Mouse (Mus musculus): ENCODE data around the gene Prep. TPM values are rescaled to one million over a fixed set of nuclear protein-coding genes. Genes with fewer than 3 reads are reported as not detected.
"Not testable (repeated sequence)": the region's sequence is repeated elsewhere in the genome, so short reads cannot be mapped to it uniquely, and the experiment has no call there.

Gene Prep
- polyA plus RNA-seq, 1 experiment from 2014 or later, result 7.5 TPM

GRCm38 (mm10) chr10:45151137-45151536 is 84.1 kb downstream of the Prep start:
- no peaks in the 10 kb centered on the region for H3K79me2 ChIP-seq (ENCODE audit: inconsistent target)
- 82% methylated on average over 5 of the region's 5 CpGs for WGBS (ENCODE audit: missing documents)
- no peak overlapping the region for H3K4me3 ChIP-seq (ENCODE audit: inconsistent target)
- peaks cover 16% of the 10 kb centered on the region; the same call in 1 of the 2 replicates for H3K36me3 ChIP-seq (ENCODE audit: inconsistent target)
- H3K27ac ChIP-seq, result no peak overlapping the region

- WGBS (ENCODE audit: missing documents), result 94% methylated on average over 12 of the region's 12 CpGs
- Histone ChIP-seq H3K79me2 (ENCODE audit: inconsistent target) (no peaks in the 10 kb centered on the region), H3K27ac (no peak overlapping the region), H3K36me3 (ENCODE audit: inconsistent target) (peaks cover 20% of the 10 kb centered on the region; the same call in 1 of the 2 replicates), H3K4me3 (ENCODE audit: inconsistent target) (no peak overlapping the region)
Measured at GRCm38 (mm10) chr10:45151771-45152692, 85.0 kb downstream of the Prep start.

- Histone ChIP-seq H3K4me3 (ENCODE audit: inconsistent target) (no peak overlapping the region), H3K27ac (no peak overlapping the region), H3K79me2 (ENCODE audit: inconsistent target) (no peaks in the 10 kb centered on the region), H3K36me3 (ENCODE audit: inconsistent target) (peaks cover 31% of the 10 kb centered on the region)
- 91% methylated on average over 14 of the region's 14 CpGs for WGBS (ENCODE audit: missing documents)
Measured at GRCm38 (mm10) chr10:45154557-45155060, 87.6 kb downstream of the Prep start.

- WGBS (ENCODE audit: missing documents), result 89% methylated on average over 8 of the region's 8 CpGs
- H3K36me3 ChIP-seq (ENCODE audit: inconsistent target), result no peaks in the 10 kb centered on the region
- no peak overlapping the region for H3K4me3 ChIP-seq (ENCODE audit: inconsistent target)
- H3K79me2 ChIP-seq (ENCODE audit: inconsistent target), result no peaks in the 10 kb centered on the region
- no peak overlapping the region for H3K27ac ChIP-seq
Measured at GRCm38 (mm10) chr10:45165851-45166250, 98.8 kb downstream of the Prep start.

GRCm38 (mm10) chr10:45173927-45174326 is 106.9 kb downstream of the Prep start:
- 90% methylated on average over 8 of the region's 8 CpGs for WGBS (ENCODE audit: missing documents)
- Histone ChIP-seq H3K4me3 (ENCODE audit: inconsistent target) (no peak overlapping the region), H3K79me2 (ENCODE audit: inconsistent target) (no peaks in the 10 kb centered on the region), H3K36me3 (ENCODE audit: inconsistent target) (no peaks in the 10 kb centered on the region), H3K27ac (no peak overlapping the region)

- 92% methylated on average over 3 of the region's 3 CpGs for WGBS (ENCODE audit: missing documents)
- no peak overlapping the region for H3K27ac ChIP-seq
Measured at GRCm38 (mm10) chr10:45174345-45174744, 107.3 kb downstream of the Prep start.

GRCm38 (mm10) chr10:45177798-45178197 is 110.8 kb downstream of the Prep start, which contains the start of gene Popdc3:
Gene Popdc3, plus strand, starts transcription at chr10:45178098.
- H3K79me2 ChIP-seq (ENCODE audit: inconsistent target); H3K27ac ChIP-seq; H3K36me3 ChIP-seq (ENCODE audit: inconsistent target); H3K4me3 ChIP-seq (ENCODE audit: inconsistent target): not testable (repeated sequence)
- WGBS (ENCODE audit: missing documents), result no CpG with 5 or more reads among the region's 5 CpGs

More at GRCm38 (mm10) chr10:45174345-45174744, 107.3 kb downstream of the Prep start:
- no peaks in the 10 kb centered on the region for H3K36me3 ChIP-seq (ENCODE audit: inconsistent target)
- H3K4me3 ChIP-seq (ENCODE audit: inconsistent target), result no peak overlapping the region
- H3K79me2 ChIP-seq (ENCODE audit: inconsistent target), result no peaks in the 10 kb centered on the region

- Histone ChIP-seq H3K36me3 (ENCODE audit: inconsistent target) (no peaks in the 10 kb centered on the region), H3K4me3 (ENCODE audit: inconsistent target) (no peak overlapping the region), H3K27ac (no peak overlapping the region), H3K79me2 (ENCODE audit: inconsistent target) (no peaks in the 10 kb centered on the region)
- 92% methylated on average over 4 of the region's 4 CpGs for WGBS (ENCODE audit: missing documents)
Measured at GRCm38 (mm10) chr10:45180677-45181326, 113.8 kb downstream of the Prep start.

GRCm38 (mm10) chr10:45181344-45181743 is 114.3 kb downstream of the Prep start:
- no peak overlapping the region for H3K4me3 ChIP-seq (ENCODE audit: inconsistent target)
- H3K36me3 ChIP-seq (ENCODE audit: inconsistent target), result no peaks in the 10 kb centered on the region
- H3K27ac ChIP-seq, result no peak overlapping the region
- no peaks in the 10 kb centered on the region for H3K79me2 ChIP-seq (ENCODE audit: inconsistent target)
- WGBS (ENCODE audit: missing documents), result 92% methylated on average over 3 of the region's 3 CpGs

- Histone ChIP-seq H3K4me3 (ENCODE audit: inconsistent target) (no peak overlapping the region), H3K27ac (no peak overlapping the region), H3K79me2 (ENCODE audit: inconsistent target) (no peaks in the 10 kb centered on the region), H3K36me3 (ENCODE audit: inconsistent target) (no peaks in the 10 kb centered on the region)
- WGBS (ENCODE audit: missing documents), result 94% methylated on average over 2 of the region's 2 CpGs
Measured at GRCm38 (mm10) chr10:45185457-45185856, 118.5 kb downstream of the Prep start.

- Histone ChIP-seq H3K27ac (no peak overlapping the region), H3K79me2 (ENCODE audit: inconsistent target) (no peaks in the 10 kb centered on the region)
- WGBS (ENCODE audit: missing documents), result 91% methylated on average over 14 of the region's 14 CpGs
Measured at GRCm38 (mm10) chr10:45193330-45194310, 126.6 kb downstream of the Prep start.

GRCm38 (mm10) chr10:45194531-45194930 is 127.5 kb downstream of the Prep start:
- H3K79me2 ChIP-seq (ENCODE audit: inconsistent target), result no peaks in the 10 kb centered on the region
- no peaks in the 10 kb centered on the region for H3K36me3 ChIP-seq (ENCODE audit: inconsistent target)
- no peak overlapping the region for H3K4me3 ChIP-seq (ENCODE audit: inconsistent target)
- no peak overlapping the region for H3K27ac ChIP-seq
- whole genome bisulfite sequencing (ENCODE audit: missing documents), result 86% methylated on average over 5 of the region's 5 CpGs

More at GRCm38 (mm10) chr10:45193330-45194310, 126.6 kb downstream of the Prep start:
- Histone ChIP-seq H3K36me3 (ENCODE audit: inconsistent target) (no peaks in the 10 kb centered on the region), H3K4me3 (ENCODE audit: inconsistent target) (no peak overlapping the region)

GRCm38 (mm10) chr10:45204582-45204981 is 137.6 kb downstream of the Prep start:
- H3K4me3 ChIP-seq (ENCODE audit: inconsistent target), result no peak overlapping the region
- H3K36me3 ChIP-seq (ENCODE audit: inconsistent target), result no peaks in the 10 kb centered on the region
- WGBS (ENCODE audit: missing documents), result 68% methylated on average over 1 of the region's 1 CpGs
- H3K27ac ChIP-seq, result no peak overlapping the region
- H3K79me2 ChIP-seq (ENCODE audit: inconsistent target), result no peaks in the 10 kb centered on the region

GRCm38 (mm10) chr10:45210201-45210600 is 143.2 kb downstream of the Prep start:
- H3K27ac ChIP-seq, result no peak overlapping the region
- H3K79me2 ChIP-seq (ENCODE audit: inconsistent target), result no peaks in the 10 kb centered on the region
- H3K36me3 ChIP-seq (ENCODE audit: inconsistent target), result no peaks in the 10 kb centered on the region
- H3K4me3 ChIP-seq (ENCODE audit: inconsistent target), result no peak overlapping the region

Measured in macrophage (primary cell).